Mouse (Mus musculus) cerebellum, adult 11 months (tissue): ENCODE measurements at regions not wholly inside any gene's neighbourhood (a gene's known extent, or its start where the extent isn't known, plus 50 kb on each side); places are given as distances from the start of the nearest gene placed in this dataset.
A peak's percentile ranks its signal among the peaks of the same experiment; 100 is the strongest.

Source experiments
- DNase-seq: peaks from one replicate; pipeline ENCODE4 v3.0.0; 2022

DNA sequence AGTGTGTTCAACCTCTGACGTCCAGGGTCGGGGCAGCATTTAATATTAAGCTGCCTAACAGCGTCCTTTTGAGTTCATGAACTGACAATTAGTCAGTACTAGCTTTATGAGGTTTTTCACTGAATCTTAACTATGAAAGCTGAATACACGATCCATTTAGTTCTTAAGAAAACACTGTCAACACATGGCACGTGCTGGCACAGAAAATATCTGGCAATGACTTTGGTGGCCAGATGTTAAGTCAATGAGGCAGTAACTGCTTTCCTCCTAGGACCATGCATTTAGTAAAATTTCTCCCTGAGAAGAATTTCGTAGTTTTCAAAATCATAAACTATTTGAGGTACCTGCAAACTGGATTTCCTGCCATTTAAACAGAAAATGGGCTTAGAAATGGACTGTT, 191.4 kb upstream of the Sox2 start:
- no peak for DNase-seq

DNA sequence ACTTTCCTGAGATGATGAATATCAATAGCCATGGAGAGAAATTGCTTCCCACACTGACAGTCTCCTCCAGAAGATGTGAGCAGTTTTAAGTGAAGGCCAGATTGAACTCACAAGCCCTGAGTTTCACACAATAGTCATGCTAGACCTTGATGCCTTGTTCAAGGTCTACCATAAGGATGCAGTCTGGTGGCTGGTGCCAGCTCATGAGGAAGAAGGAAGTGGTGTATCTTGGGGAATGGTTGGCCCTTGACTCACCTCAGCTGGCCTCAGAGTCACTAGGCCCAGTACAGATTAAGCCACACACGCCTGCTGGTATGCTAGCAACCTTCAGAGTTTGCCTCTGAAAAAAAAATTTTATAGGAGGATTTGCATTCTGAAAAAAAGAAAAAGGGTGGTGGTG, 192.4 kb upstream of the Sox2 start:
- no peak for DNase-seq

DNA sequence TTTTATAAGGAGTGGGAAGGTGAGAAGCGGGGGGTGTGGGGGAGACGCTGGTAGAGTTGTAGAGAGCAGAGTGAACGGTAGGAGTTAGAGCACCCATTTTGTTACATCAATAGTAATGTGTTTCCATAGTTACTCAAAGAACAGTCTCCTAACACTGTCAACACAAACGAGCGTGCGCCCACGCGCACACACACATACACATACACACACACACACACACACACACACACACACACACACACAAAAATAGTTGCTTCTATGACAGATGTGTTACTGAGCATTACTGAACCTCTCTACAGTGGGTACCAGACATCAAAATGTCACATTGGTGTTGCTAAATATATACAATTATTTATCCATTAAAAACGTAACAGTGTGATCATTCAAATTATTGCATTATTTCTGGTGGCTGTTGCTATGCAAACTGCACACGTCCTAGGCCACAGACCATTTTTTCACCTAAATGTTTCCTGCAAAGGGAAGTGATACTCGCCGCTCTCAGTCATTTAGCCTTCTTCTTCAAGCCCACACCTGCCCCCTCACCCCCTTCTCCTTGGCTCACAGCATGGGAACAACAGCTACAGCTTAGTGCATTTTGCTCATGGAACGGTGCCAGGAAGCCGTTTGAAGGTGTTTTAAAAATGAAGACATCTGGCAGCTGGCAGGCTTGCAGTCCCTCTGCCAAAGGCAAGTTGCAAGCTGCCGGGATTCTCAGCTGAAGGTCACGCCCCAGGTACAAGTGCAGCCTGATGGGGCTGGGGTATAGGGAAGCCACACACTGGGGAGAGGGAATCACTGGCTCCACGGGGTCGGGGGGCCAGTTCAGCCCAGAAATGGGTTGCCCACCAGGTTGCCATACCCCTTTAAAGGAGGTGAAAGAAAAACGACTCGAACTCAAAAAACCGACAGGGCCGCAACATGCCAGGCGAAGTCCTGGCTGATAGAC, 193.4 kb upstream of the Sox2 start:
- DNase-seq: no peak

GRCm38 (mm10) chr3:34454026-34454624, 196.1 kb upstream of the Sox2 start:
- DNase-seq: no peak

- no peak for DNase-seq
These were observed 204.9 kb upstream of the Sox2 start for GRCm38 (mm10) chr3:34445354-34445753.

- DNase-seq: no peak
These were observed 205.4 kb upstream of the Sox2 start for GRCm38 (mm10) chr3:34444802-34445201.

DNA sequence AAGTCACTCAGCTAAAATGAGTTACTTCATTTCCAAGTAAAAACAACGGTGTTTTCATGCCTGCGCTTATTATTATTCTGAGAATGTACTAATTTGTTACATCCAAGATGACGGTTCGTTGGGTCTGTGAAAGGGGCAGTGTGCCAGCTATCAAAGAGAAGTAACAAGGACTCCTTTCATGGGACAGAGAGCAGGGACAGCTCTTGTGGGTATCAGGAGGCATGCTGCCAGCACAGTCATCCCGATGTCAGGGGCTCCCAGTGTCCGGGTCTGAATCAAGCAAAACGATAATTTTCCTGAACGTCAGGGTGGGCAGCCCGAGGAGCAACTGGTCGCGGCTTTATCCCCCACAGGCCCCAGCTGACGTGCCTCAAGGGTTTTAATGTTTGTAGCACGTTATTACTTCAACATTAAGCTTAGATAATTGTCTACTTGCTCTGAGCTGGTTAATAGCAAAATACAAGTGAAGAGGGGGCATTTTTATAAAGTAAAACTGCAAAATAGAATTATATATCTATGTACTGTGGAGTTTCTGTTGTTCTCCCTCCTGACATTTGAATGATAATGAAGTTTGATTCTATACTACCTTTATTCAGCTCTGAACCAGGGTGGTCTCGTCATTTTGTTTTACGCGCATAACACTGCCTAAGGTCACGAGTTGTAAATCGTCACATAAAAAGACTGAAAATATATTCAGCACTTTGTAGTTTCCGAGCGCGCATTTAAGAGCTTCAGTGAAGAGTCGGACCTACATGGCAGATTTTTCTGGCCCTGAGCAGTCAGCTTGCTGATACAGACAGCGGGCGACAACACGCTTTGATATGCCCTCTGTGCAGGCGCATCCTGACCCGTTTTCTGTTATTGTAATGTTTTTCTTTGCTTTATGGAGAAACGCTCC, 206.2 kb upstream of the Sox2 start:
- DNase-seq: peak; percentile 32

GRCm38 (mm10) chr3:34443307-34443706, 206.9 kb upstream of the Sox2 start:
- no peak for DNase-seq

DNA sequence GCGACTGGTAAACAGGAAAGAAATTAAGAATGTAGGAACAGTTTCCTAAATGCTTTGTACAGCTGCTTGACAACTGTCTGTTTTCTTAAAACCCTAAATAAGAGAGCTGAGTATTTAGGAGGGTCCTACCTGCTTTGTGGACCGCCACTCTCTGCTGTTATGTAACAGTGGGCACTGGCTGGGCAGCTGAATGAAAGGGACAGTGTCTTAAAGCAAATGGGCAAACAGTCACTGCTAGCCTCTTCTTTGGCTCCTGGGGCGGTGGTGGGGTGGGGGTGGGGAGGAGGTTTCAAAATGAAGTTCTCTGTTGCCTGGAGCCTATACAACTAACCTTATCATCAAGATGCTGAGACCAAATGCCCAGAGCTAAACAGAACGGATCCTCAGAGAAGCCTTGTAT, 208.4 kb upstream of the Sox2 start:
- no peak for DNase-seq

GRCm38 (mm10) chr3:34441266-34441665, 208.9 kb upstream of the Sox2 start:
- no peak for DNase-seq

DNA sequence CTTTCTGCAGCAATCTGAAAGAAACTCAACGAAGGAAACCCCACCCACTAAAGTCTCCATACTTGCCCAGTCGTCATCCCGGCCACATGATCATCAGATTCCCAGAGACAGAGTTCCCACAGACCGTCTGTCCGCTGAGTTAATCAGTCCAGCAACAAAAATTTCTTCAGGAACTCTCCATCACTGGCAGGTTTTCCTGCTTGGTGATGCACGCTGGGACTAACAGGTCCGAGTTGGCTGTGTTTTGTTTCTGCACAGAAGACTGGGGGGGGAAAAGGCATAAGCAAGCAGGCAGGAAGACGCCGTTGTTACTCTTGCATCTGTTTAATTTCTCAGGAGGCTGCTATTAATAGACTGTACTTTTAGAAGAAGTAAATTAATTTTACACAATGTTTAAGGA, 215.3 kb upstream of the Sox2 start:
- no peak for DNase-seq

DNA sequence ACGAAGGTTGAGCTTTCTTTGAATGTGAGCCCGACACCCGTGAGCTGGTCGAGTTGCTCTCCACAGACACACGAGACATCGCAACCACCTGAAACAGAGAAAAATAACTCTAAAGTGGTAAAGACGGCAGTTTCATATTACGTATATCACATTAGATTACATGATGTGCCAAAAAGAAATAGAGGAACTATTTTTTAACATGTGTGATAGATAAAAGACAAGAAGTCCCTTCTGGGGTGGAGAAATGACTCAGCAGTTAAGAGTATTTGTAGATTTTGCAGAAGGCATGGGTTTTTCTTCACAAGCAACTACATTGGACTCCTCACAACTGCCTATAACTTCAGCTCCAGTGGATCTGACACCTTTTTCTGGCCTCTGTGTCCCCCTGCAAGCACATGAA, 222.2 kb upstream of the Sox2 start:
- DNase-seq: no peak

DNA sequence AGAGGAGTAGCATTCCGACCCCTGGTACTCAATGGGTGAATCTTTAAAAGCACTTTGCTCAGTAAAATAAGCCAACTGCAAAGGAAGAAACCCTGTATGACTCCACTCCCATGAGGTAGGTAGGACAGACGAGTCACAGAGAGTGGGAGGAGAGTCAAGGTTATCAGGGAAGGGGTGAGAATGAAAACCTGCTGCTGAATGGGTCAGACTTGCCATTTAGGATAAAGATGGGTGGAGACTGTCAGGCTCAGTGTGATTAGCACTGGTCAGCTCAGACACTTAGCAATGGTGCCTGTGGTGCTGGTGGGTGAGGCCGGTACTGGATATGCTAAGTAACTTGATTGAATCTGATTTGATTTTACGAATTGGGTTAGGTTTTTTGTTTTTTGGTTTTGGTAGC, 222.7 kb upstream of the Sox2 start:
- no peak for DNase-seq

GRCm38 (mm10) chr3:34426955-34427354, 223.2 kb upstream of the Sox2 start:
- no peak for DNase-seq

DNA sequence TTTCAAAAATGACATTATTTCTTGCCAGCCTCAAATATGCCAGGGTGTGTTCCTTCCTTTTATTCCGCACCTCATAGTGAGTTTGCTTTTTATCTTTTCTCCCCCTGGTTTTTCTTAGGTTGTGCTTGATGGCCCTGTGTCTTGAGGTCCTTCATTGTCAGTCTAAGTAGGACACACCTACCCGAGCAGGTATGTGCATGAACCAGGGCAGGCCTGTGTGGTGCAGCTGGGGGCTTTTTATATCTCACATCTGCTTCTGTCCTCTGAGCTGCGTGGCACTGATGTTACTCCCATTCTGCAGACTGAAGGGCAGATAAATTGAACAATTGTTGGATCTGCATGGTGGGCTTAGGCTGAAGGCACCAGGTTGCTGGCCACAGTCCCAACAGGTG, 238.3 kb upstream of the Sox2 start:
- DNase-seq: no peak

- no peak for DNase-seq
These were observed 238.9 kb upstream of the Sox2 start for GRCm38 (mm10) chr3:34411142-34411914.

DNA sequence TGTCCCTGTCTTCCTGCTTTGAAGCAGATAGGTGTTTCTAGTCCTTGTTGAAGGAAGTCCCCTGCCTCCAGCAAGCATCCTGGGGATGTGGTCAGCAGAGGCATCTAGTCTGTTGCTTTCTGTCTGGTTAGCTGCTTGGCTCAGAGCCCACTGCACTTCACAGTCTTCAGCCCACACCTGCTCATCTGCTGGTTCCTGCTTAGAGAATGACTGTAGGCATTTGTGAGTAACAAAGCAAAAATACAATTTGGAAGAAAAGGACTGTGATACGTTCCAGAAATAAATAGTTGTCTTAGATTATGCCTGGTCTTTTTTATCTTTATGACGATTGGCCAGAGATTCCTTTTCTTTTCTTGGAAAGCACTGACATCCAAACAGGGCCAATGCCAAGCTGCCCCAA, 246.6 kb upstream of the Sox2 start:
- no peak for DNase-seq

- no peak for DNase-seq
These were observed 258.9 kb upstream of the Sox2 start for GRCm38 (mm10) chr3:34391275-34391674.

- DNase-seq: no peak
These were observed 265.2 kb upstream of the Sox2 start for GRCm38 (mm10) chr3:34384965-34385505.

- no peak for DNase-seq
These were observed 272.3 kb upstream of the Sox2 start for GRCm38 (mm10) chr3:34377913-34378312.

DNA sequence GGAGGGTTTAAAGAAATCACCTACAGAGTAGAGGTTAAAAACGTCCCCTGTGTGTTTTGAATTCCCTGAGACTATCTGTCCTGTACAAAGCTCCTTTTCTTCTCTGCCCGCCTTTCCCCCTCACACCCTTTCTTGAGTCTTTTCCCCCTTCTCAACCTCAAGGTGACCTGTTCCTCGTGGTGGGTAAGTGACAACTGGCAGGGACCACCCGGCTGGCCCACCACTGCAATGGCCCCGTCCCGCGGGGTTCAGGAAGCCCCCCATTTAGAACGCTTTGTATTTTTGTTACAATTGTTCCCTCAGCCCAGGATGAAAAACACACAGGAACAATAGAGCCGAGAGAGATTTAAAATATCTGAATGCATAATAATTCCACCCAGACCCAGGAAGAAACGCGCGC, 272.9 kb upstream of the Sox2 start:
- no peak for DNase-seq

- no peak for DNase-seq
These were observed 278.8 kb upstream of the Sox2 start for GRCm38 (mm10) chr3:34371418-34371817.
